Mouse (Mus musculus) heart, embryonic 14.5 days (tissue): ENCODE data around the gene Atp6v1g1. TPM values are rescaled to one million over a fixed set of nuclear protein-coding genes. Genes with fewer than 3 reads are reported as not detected.
A peak's percentile ranks its signal among the peaks of the same experiment; 100 is the strongest.

Source experiments
- ATAC-seq: fragments of 200-750 bp; cut with Nextera tagmentation; 2 replicates; pipeline ENCODE4 v1.8.0; 2017; ENCODE audit warnings: low read depth, moderate TSS enrichment; ENCODE audit not compliant: insufficient number of reproducible peaks, insufficient read depth, low FRiP score
- H3K27ac ChIP-seq, 2 experiments: fragments of 200-500 bp in 1 of 2; fragments of 300-500 bp in 1 of 2; sonication (generic) in 1 of 2; replicated peaks in 1 of 2; 2 replicates each; pipeline ENCODE4 v1.5.1; 2012 to 2014; ENCODE audit warnings: low read depth in 2 of 2, low read length in 2 of 2, control low read depth in 1 of 2, mild to moderate bottlenecking in 1 of 2, mixed read lengths in 1 of 2; ENCODE audit not compliant: control insufficient read depth in 1 of 2, insufficient read depth in 1 of 2
- H3K27me3 ChIP-seq: fragments of 300-500 bp; sonication (generic); 2 replicates; pipeline ENCODE4 v1.6.1; 2014; ENCODE audit warnings: mild to moderate bottlenecking, low read length, control low read depth; ENCODE audit not compliant: control insufficient read depth, insufficient read depth
- H3K36me3 ChIP-seq: fragments of 300-500 bp; sonication (generic); 2 replicates; pipeline ENCODE4 v1.6.1; 2014; ENCODE audit warnings: mild to moderate bottlenecking, control low read depth, low read length, mixed read lengths; ENCODE audit not compliant: control insufficient read depth, insufficient read depth
- H3K4me1 ChIP-seq, 2 experiments: fragments of 200-500 bp in 1 of 2; fragments of 300-500 bp in 1 of 2; sonication (generic) in 1 of 2; 2 replicates each; pipeline ENCODE4 v1.6.1; 2012 to 2014; ENCODE audit warnings: low read length in 2 of 2, control low read depth in 1 of 2, mixed read lengths in 1 of 2; ENCODE audit not compliant: control insufficient read depth in 2 of 2, insufficient read depth in 2 of 2
- H3K4me2 ChIP-seq: fragments of 300-500 bp; sonication (generic); 2 replicates; pipeline ENCODE4 v1.6.1; 2014; ENCODE audit warnings: mild to moderate bottlenecking, low read length
- H3K4me3 ChIP-seq, 2 experiments: fragments of 200-500 bp in 1 of 2; fragments of 300-500 bp in 1 of 2; sonication (generic) in 1 of 2; 2 replicates each; pipeline ENCODE4 v1.5.1; 2012 to 2014; ENCODE audit warnings: low read length in 2 of 2, mild to moderate bottlenecking in 2 of 2, control low read depth in 1 of 2, low read depth in 1 of 2, moderate library complexity in 1 of 2; ENCODE audit not compliant: control insufficient read depth in 1 of 2, insufficient read depth in 1 of 2
- H3K9ac ChIP-seq: fragments of 300-500 bp; sonication (generic); 2 replicates; pipeline ENCODE4 v1.6.1; 2014; ENCODE audit warnings: mild to moderate bottlenecking, low read length
- H3K9me3 ChIP-seq: fragments of 300-500 bp; sonication (generic); 2 replicates; pipeline ENCODE4 v1.6.1; 2016; ENCODE audit warnings: low read length, control low read depth; ENCODE audit not compliant: control insufficient read depth
- WGBS: fragments of 180-500 bp; shearing (Covaris S2); extraction: QIAGEN DNeasy Blood & Tissue Kit; methylation state at CpG from one replicate; pipeline ENCODE4 v1.1.7; 2014; 5-methylcytosine and 5-hydroxymethylcytosine counted together
- polyA plus RNA-seq: library from polyadenylated mRNA; unstranded; fragments of >200 nt; fragmentation: Nextera tagmentation; extraction: Ambion mirVana; gene quantifications from 2 replicates; pipeline ENCODE4 v1.2.1, GENCODE M21; 2014

The Atp6v1g1 gene
- 213 and 216 TPM in 2 replicates for polyA plus RNA-seq

DNA sequence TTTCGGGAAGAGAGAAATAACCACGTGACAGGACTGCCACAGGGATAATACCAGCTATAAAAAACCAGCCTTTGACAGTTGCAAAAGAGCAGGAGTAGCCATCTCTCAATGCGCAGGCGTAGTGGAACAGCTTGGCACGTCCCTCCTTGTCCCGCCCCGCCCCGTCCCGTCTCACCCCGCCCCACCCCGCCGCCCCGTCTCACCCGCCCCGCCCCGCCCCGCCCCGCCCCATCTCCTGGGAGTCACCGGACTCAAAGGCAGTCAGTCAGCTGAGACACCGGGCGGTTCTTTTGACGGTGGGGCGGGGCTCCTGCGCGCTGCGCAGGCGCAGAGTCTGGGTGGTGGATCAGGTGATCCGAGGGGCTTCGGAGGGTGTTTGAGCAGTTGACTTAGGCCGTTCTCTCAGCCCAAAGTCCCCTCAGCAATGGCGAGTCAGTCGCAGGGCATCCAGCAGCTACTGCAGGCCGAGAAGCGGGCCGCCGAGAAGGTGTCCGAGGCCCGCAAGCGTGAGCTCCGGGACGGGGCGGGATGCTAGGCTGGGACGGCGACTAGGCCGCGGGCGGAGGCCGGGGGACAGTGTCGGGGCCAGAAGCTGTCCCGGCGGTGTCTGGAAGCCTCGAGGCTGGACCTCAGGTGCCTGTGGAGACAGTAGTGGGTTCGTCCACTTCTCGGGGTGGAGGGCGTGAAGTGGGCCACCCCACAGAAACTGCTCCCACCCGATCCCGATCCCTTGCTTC, at the start of gene Atp6v1g1:
Gene Atp6v1g1 (plus strand): TSS at position 279 of the 737 bp plus-strand sequence.
- Histone ChIP-seq H3K9me3 (no peaks in the 10 kb centered on the region), H3K27ac (peak within 1 kb of the TSS; percentile 68 to 86), H3K27me3 (no peaks in the 10 kb centered on the region), H3K9ac (peak within 1 kb of the TSS; percentile 95), H3K4me2 (peak within 1 kb of the TSS; percentile 90), H3K4me3 (peak within 1 kb of the TSS; percentile 81 to 85), H3K4me1 (peaks cover 18 to 54% of the 10 kb centered on the region in 2 experiments), H3K36me3 (peaks cover 25% of the 10 kb centered on the region)
- WGBS: under 1% methylated on average over 57 of the region's 57 CpGs
- peak; percentile 95 for ATAC-seq

DNA sequence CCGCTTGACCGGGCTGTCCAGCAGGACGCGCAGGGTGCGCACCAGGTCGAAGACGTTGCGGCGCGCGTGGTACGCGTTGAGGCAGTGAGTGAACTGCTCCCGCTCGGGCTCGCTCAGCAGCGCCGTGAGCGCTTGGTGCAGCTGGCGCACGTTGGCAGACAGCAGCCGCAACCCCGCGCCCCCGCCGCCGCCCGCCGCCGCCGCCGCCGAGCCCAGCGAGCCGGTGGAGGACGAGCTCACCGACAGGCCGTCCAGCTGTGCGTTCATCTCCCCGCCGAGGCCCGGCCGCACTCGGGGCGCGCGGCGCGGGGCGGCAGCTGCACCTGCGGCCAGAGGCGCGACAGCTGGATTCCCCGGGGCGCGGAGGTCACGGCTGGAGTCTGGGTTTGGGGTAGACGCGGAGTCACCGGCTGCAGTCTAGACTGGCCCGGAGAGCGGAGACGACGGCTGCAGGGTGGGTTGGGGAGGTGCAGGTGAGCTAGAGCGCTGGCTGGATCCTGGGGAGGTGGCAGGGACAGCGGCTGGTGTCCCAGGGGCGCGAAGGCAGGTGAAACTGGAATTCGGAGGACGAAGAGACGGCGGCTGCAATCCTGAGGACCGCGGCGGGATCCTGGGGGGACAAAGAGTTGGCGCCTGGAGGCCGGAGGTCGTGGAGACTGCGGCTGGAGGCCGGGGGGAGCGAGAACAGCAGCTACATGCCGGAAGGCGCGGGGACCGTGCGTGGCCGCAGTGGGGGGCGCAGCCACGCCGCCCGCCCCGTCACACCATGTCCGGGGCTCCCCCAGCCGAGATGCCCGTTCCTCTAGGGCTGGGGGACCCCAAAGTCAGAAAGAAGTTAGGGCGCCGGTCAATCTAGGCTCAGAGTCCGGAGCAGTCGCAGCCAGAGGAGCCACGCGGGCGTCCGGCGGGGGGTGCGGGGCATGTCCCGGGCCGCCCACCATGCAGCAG, 49.3 kb upstream of the Atp6v1g1 start:
- Histone ChIP-seq H3K4me3 (peak overlapping the region; percentile 56 to 72), H3K9ac (peak overlapping the region; percentile 79), H3K9me3 (no peaks in the 10 kb centered on the region), H3K36me3 (no peaks in the 10 kb centered on the region), H3K4me2 (peak overlapping the region; percentile 95), H3K27me3 (peaks cover 24% of the 10 kb centered on the region), H3K27ac (no peak overlapping the region), H3K4me1 (peaks cover 5 to 19% of the 10 kb centered on the region in 2 experiments; a peak in 3 of 4 replicates)
- under 1% methylated on average over 84 of the region's 107 CpGs for WGBS
- ATAC-seq: peak; percentile 51

DNA sequence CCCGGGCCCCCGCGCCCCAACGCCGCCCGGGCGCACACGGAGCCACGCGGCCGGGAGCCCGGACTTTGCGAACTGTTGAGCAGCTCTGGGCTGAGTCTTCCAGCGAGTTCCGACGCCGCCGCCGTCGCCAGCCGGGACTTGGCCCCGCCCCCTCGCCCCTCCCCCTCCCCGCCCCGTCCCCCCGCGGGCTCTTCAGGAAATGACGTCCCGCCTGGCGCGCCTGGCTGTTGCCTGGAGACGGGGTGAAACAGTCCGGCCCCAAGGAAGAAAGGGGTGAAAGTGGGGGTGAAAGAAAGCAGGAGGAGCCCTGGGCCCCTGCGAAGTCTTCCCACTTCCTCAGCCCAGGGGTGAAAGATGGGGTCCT, 48.7 kb upstream of the Atp6v1g1 start, which contains the start of gene Whrn:
Gene Whrn (minus strand): TSS at position 77 of the 364 bp plus-strand sequence.
- Histone ChIP-seq H3K9me3 (no peaks in the 10 kb centered on the region), H3K4me2 (peak within 1 kb of the TSS; percentile 95), H3K27me3 (peaks cover 26% of the 10 kb centered on the region), H3K27ac (no peak within 1 kb of the TSS), H3K9ac (peak within 1 kb of the TSS; percentile 79), H3K36me3 (no peaks in the 10 kb centered on the region), H3K4me1 (peaks cover 5 to 19% of the 10 kb centered on the region in 2 experiments; a peak in 3 of 4 replicates), H3K4me3 (peak within 1 kb of the TSS; percentile 56 to 72)
- 0% methylated on average over 29 of the region's 34 CpGs for WGBS
- peak; percentile 55 for ATAC-seq

DNA sequence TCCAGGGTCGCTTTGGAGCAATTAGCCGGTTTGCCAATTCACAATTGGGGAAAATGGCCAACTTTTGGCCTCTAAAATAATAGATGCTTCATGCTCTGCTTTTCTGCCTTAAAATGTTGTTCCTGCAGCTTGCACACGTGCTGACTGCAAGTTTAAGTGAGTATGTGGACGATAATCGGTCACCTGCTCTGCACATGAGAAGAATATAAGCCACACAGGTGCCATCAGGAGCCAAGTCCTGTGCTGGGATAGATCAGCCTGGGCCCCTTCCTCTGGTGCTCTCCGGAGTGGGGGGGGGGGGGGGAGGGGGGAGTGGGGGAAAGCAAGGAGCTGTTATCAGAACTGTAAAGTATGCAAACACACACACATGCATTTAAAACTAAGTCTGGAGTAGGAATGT, 48.3 kb upstream of the Atp6v1g1 start:
- Histone ChIP-seq H3K4me1 (peaks cover 5 to 19% of the 10 kb centered on the region in 2 experiments; a peak in 3 of 4 replicates), H3K4me2 (peak overlapping the region; percentile 95), H3K27ac (no peak overlapping the region), H3K36me3 (no peaks in the 10 kb centered on the region), H3K4me3 (peak overlapping the region; percentile 56 to 72), H3K9me3 (no peaks in the 10 kb centered on the region), H3K27me3 (peaks cover 30% of the 10 kb centered on the region), H3K9ac (peak overlapping the region; percentile 79)
- no peak for ATAC-seq
- WGBS: 16% methylated on average over 5 of the region's 6 CpGs

DNA sequence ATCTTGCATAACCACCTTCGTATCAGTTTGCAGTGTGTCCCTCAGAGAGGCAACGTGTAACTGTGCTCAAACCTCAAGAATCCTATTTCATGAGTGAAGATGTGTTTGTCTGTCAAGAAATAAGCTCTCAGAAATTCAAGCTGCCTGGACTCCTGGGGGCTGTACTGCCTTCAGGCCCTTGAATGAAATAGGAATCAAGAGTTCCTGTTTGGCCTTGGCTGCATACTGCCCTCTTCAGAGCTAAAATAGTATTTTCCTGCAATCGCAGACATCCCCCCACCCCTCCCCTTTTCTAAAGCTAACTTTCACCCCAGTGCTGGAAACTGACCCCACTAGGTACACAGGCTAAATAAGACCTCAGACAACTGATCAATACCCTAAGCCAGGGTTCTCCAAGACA, 46.2 kb upstream of the Atp6v1g1 start:
- no peak overlapping the region for H3K4me3 ChIP-seq
- 33% methylated on average over 3 of the region's 3 CpGs for WGBS
- H3K36me3 ChIP-seq: no peaks in the 10 kb centered on the region
- H3K27me3 ChIP-seq: peaks cover 23% of the 10 kb centered on the region
- H3K9me3 ChIP-seq: no peaks in the 10 kb centered on the region
- no peak overlapping the region for H3K27ac ChIP-seq
- H3K9ac ChIP-seq: no peak overlapping the region
- ATAC-seq: no peak
- H3K4me1 ChIP-seq: peaks cover 5 to 19% of the 10 kb centered on the region in 2 experiments; a peak in 3 of 4 replicates
- no peak overlapping the region for H3K4me2 ChIP-seq

DNA sequence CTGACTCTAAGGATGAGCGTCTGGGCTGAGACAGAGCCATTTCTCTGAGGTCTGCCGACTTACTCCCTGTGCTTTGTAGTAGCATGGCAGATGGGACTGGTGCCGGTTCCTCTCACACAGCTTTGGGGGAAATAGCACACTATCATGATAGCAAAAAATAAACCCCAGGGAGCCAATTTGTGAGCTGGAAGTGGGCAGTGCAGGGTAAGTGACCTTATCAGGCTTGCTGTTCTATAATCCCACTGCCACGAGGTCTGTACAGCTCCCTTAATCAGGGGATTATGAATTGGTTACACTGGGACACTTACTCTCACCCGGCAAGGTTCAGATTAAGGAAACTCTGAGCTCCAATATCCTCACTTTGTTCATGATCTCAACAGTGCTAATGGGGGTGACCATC, 43.5 kb upstream of the Atp6v1g1 start:
- WGBS: 48% methylated on average over 5 of the region's 5 CpGs
- H3K4me1 ChIP-seq: peaks cover 0 to 3% of the 10 kb centered on the region in 2 experiments; a peak in 1 of 4 replicates
- H3K9ac ChIP-seq: no peak overlapping the region
- no peaks in the 10 kb centered on the region for H3K9me3 ChIP-seq
- H3K27ac ChIP-seq: no peak overlapping the region
- no peaks in the 10 kb centered on the region for H3K36me3 ChIP-seq
- no peak for ATAC-seq
- H3K4me2 ChIP-seq: no peak overlapping the region
- no peak overlapping the region for H3K4me3 ChIP-seq
- H3K27me3 ChIP-seq: peaks cover 10% of the 10 kb centered on the region

DNA sequence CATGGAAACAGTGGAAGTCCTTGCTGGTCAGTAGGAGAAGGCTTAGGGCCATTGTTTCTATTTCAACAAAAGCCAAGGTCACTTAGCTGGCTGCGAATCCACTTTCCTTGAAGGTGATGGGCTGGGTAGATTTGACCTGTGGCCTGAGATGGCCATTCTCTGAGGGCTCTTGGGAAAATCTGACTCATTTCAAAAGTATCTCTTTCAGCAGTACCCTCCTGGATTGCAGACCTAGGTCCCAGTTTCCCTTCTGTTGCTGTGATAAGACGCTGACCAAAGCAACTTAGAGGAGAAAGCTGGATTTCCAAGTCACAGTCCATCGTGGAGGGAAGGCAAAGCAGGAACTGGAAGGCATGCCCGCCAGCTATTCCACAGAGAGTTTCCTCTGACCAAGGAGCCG, 40.6 kb upstream of the Atp6v1g1 start:
- no peaks in the 10 kb centered on the region for H3K4me1 ChIP-seq
- no peaks in the 10 kb centered on the region for H3K9me3 ChIP-seq
- no peak overlapping the region for H3K4me2 ChIP-seq
- 51% methylated on average over 5 of the region's 5 CpGs for WGBS
- H3K4me3 ChIP-seq: no peak overlapping the region
- H3K27ac ChIP-seq: no peak overlapping the region
- peaks cover 6% of the 10 kb centered on the region for H3K27me3 ChIP-seq
- no peak overlapping the region for H3K9ac ChIP-seq
- no peak for ATAC-seq
- no peaks in the 10 kb centered on the region for H3K36me3 ChIP-seq
